ENCODE assay signal across 8 mouse cellular contexts in genomic region chr16:17759344-17759773, GRCm38 (mm10). TPM values are rescaled to one million over a fixed set of nuclear protein-coding genes. Genes with fewer than 3 reads are reported as not detected.
A peak's percentile ranks its signal among the peaks of the same experiment; 100 is the strongest.
DNase-seq lines count a peak whose midpoint lies in the region; ATAC-seq and TF ChIP-seq lines count a peak whose summit lies in the region.

TSS of gene Klhl22 (plus strand) at chr16:17759618.

- peak; percentile 73 for ATAC-seq in activated CD4-positive, CD25-positive, alpha-beta regulatory T cell, adult 4 months

- intact Hi-C loops in left cerebral cortex, adult 2 months (cut with DNase I), result no loop called here

- DNase-seq in embryo, embryonic 10 days (ENCODE audit: low spot score), result peak; percentile 92
- DNase-seq in gastrocnemius, postnatal 10 days, result peak; percentile 95
- peak; percentile 37 for DNase-seq in hindlimb bud, embryonic 11.5 days (ENCODE audit: extremely low spot score, low read depth, low spot score)
- DNase-seq in left cerebral cortex, adult 2 months (ENCODE audit: extremely low spot score in 1 of 2, low spot score in 2 of 2), result peak; percentile 91 to 93
- DNase-seq in right cerebral cortex, adult 18-20 months, result peak; percentile 91
- peak; percentile 87 for DNase-seq in urinary bladder, adult 2 months (ENCODE audit: low spot score)

- no peaks in the 10 kb centered on the region for H3K79me2 ChIP-seq in macrophage (ENCODE audit: inconsistent target)

- 1% methylated on average over 24 of the region's 28 CpGs for WGBS in macrophage (ENCODE audit: missing documents)

- H3K27ac ChIP-seq in left cerebral cortex, adult 2 months, result peak within 1 kb of the TSS; percentile 88
- H3K27ac ChIP-seq in macrophage, result no peak within 1 kb of the TSS

- no peak for TF ChIP-seq CTCF in left cerebral cortex, adult 2 months (IDR thresholded peaks at IDR 0.05)

- peak within 1 kb of the TSS; percentile 76 for H3K4me3 ChIP-seq in left cerebral cortex, adult 2 months
- peak within 1 kb of the TSS; percentile 19; the same call in 1 of the 2 replicates for H3K4me3 ChIP-seq in macrophage (ENCODE audit: inconsistent target)

- no peaks in the 10 kb centered on the region for H3K36me3 ChIP-seq in macrophage (ENCODE audit: inconsistent target)

RNA-seq across cellular contexts. Expression of gene Klhl22, which starts in this region (rescaled TPM):
- 10 to 100 TPM; 11.8 to 16.3 TPM for polyA plus RNA-seq in activated CD4-positive, CD25-positive, alpha-beta regulatory T cell, adult 4 months (2017; shearing (Covaris generic))
- 10 to 100 TPM; 22.5 to 28.3 TPM for total RNA-seq in gastrocnemius, postnatal 10 days (2021)
- 10 to 100 TPM; 84.9 to 86.0 TPM for total RNA-seq in left cerebral cortex, adult 2 months (2021)
- 10 to 100 TPM in 16 of 26 experiments, 1 to 10 TPM in 10; 1.4 to 27.4 (median 11.4) TPM for total RNA-seq in macrophage (2018; cell fraction: chromatin; rRNA removed)
- 10 to 100 TPM in 6 of 26 experiments, 1 to 10 TPM in 20; 2.8 to 13.2 (median 8.3) TPM for total RNA-seq in macrophage (2018; cell fraction: cytosol; rRNA removed)
- 10 to 100 TPM in 10 of 26 experiments, 1 to 10 TPM in 16; 1.6 to 15.5 (median 8.4) TPM for total RNA-seq in macrophage (2018; cell fraction: nucleus; rRNA removed)
- 7.1 to 11.2 TPM (median 8.7 TPM) in 3 replicates for polyA plus RNA-seq in macrophage (2018)
- 38.8 and 40.9 TPM in 2 replicates for polyA plus RNA-seq in urinary bladder, adult 2 months (2012; rRNA removed)

Comparison
In these comparisons a context has a peak if more than half of its experiments do, and no peak if none do; other contexts are left out.
1. DNase-seq: peak in every context shown above with its lines; median percentile 95 in gastrocnemius, postnatal 10 days; 92 in embryo, embryonic 10 days; 92 in left cerebral cortex, adult 2 months; 91 in right cerebral cortex, adult 18-20 months; 87 in urinary bladder, adult 2 months; 37 in hindlimb bud, embryonic 11.5 days.